Mouse (Mus musculus) adipocyte (in vitro differentiated cells): ENCODE data around the gene Pbx1.
"Not testable (repeated sequence)": the region's sequence is repeated elsewhere in the genome, so short reads cannot be mapped to it uniquely, and the experiment has no call there.

Experiments
- DNase-seq: peaks from one replicate; pipeline ENCODE4 v3.0.0-alpha.2; 2016; ENCODE audit warnings: low spot score

Gene Pbx1

GRCm38 (mm10) chr1:168432232-168432280, at the start of gene Pbx1:
Gene Pbx1 (minus strand): TSS chr1:168432270.
- not testable (repeated sequence) for DNase-seq

- DNase-seq, result no peak
Measured at GRCm38 (mm10) chr1:168479626-168480025, 47.6 kb upstream of the Pbx1 start.

GRCm38 (mm10) chr1:168478829-168479228, 46.8 kb upstream of the Pbx1 start:
- DNase-seq, result peak; percentile 19

GRCm38 (mm10) chr1:168476917-168477316, 44.8 kb upstream of the Pbx1 start:
- no peak for DNase-seq

GRCm38 (mm10) chr1:168476216-168476897, 44.3 kb upstream of the Pbx1 start:
- DNase-seq, result peak; percentile 28

GRCm38 (mm10) chr1:168475579-168476208, 43.6 kb upstream of the Pbx1 start:
- no peak for DNase-seq

- DNase-seq, result peak; percentile 23
Measured at GRCm38 (mm10) chr1:168473255-168474069, 41.4 kb upstream of the Pbx1 start.

GRCm38 (mm10) chr1:168472545-168473254, 40.6 kb upstream of the Pbx1 start:
- peak; percentile 28 for DNase-seq

- no peak for DNase-seq
Measured at GRCm38 (mm10) chr1:168459426-168459825, 27.4 kb upstream of the Pbx1 start.

GRCm38 (mm10) chr1:168457191-168457747, 25.2 kb upstream of the Pbx1 start:
- no peak for DNase-seq

GRCm38 (mm10) chr1:168455178-168455577, 23.1 kb upstream of the Pbx1 start:
- DNase-seq, result no peak

GRCm38 (mm10) chr1:168433671-168434070, 1.6 kb upstream of the Pbx1 start:
- no peak for DNase-seq

- DNase-seq, result peak; percentile 100
Measured at GRCm38 (mm10) chr1:168432281-168432725, 233 bp upstream of the Pbx1 start.

- DNase-seq, result peak; percentile 62
Measured at GRCm38 (mm10) chr1:168431711-168432231, 299 bp downstream of the Pbx1 start.

GRCm38 (mm10) chr1:168430868-168431710, 981 bp downstream of the Pbx1 start:
- peak; percentile 64 for DNase-seq

- DNase-seq, result peak; percentile 44
Measured at GRCm38 (mm10) chr1:168429856-168430644, 2.0 kb downstream of the Pbx1 start.

GRCm38 (mm10) chr1:168429406-168429805, 2.7 kb downstream of the Pbx1 start:
- peak; percentile 45 for DNase-seq

GRCm38 (mm10) chr1:168428255-168428654, 3.8 kb downstream of the Pbx1 start:
- DNase-seq, result no peak

GRCm38 (mm10) chr1:168427596-168427995, 4.5 kb downstream of the Pbx1 start:
- DNase-seq, result no peak

GRCm38 (mm10) chr1:168426900-168427299, 5.2 kb downstream of the Pbx1 start:
- DNase-seq, result no peak
